Mouse (Mus musculus) MEL (cell line): Measurements from ENCODE around the gene Fdxr. TPM values are rescaled to one million over a fixed set of nuclear protein-coding genes. Genes with fewer than 3 reads are reported as not detected.

Experiments used
- DNase-seq: peaks from one replicate; pipeline ENCODE4 v3.0.0; 2011; ENCODE audit warnings: low read depth, low spot score
- H3K27ac ChIP-seq: 2 replicates; pipeline ENCODE4 v1.5.1; 2012; ENCODE audit warnings: low read depth, mild to moderate bottlenecking, control low read depth, low read length, moderate library complexity; ENCODE audit not compliant: control insufficient read depth
- H3K27me3 ChIP-seq, 2 experiments: fragments of 150-350 bp in 1 of 2; sonication (generic) in 1 of 2; 2 replicates each; pipeline ENCODE4 v1.6.1; 2012; ENCODE audit warnings: low read length in 2 of 2, mild to moderate bottlenecking in 2 of 2, improper control_type of control experiment in 1 of 2, moderate library complexity in 1 of 2; ENCODE audit not compliant: insufficient read depth in 2 of 2, control insufficient read depth in 1 of 2
- H3K36me3 ChIP-seq, 2 experiments: 2 replicates each; pipeline ENCODE4 v1.6.1; 2012 to 2014; ENCODE audit warnings: low read length in 2 of 2, improper control_type of control experiment in 1 of 2, inconsistent platforms in 1 of 2, mild to moderate bottlenecking in 1 of 2; ENCODE audit not compliant: insufficient read depth in 2 of 2, control insufficient read depth in 1 of 2
- H3K4me1 ChIP-seq, 2 experiments: fragments of 150-350 bp in 1 of 2; sonication (generic) in 1 of 2; 2 replicates each; pipeline ENCODE4 v1.6.1; 2012; ENCODE audit warnings: low read length in 2 of 2, improper control_type of control experiment in 1 of 2, mild to moderate bottlenecking in 1 of 2; ENCODE audit not compliant: insufficient read depth in 2 of 2, control insufficient read depth in 1 of 2
- H3K4me3 ChIP-seq, 2 experiments: fragments of 150-350 bp in 1 of 2; sonication (generic) in 1 of 2; 2 replicates each; pipeline ENCODE4 v1.5.1; 2012; ENCODE audit warnings: low read depth in 2 of 2, low read length in 2 of 2, mild to moderate bottlenecking in 2 of 2, moderate library complexity in 2 of 2, control low read depth in 1 of 2, improper control_type of control experiment in 1 of 2; ENCODE audit not compliant: control insufficient read depth in 1 of 2, insufficient read depth in 1 of 2
- H3K79me2 ChIP-seq: 2 replicates; pipeline ENCODE4 v1.6.1; 2012; ENCODE audit warnings: mild to moderate bottlenecking, low read length, moderate library complexity; ENCODE audit not compliant: control insufficient read depth, poor library complexity, insufficient read depth
- H3K9ac ChIP-seq: 2 replicates; pipeline ENCODE4 v1.6.1; 2012; ENCODE audit warnings: low read depth, mild to moderate bottlenecking, control low read depth, low read length, moderate library complexity; ENCODE audit not compliant: control insufficient read depth, poor library complexity, severe bottlenecking
- H3K9me3 ChIP-seq: fragments of 150-350 bp; sonication (generic); replicated peaks from 2 replicates; pipeline ENCODE4 v1.6.1; 2012; ENCODE audit warnings: mild to moderate bottlenecking, low read length, improper control_type of control experiment, moderate library complexity; ENCODE audit not compliant: insufficient read depth
- BHLHE40 ChIP-seq: IDR thresholded peaks from 2 replicates; pipeline ENCODE4 v1.6.1; 2012; ENCODE audit warnings: low read depth, mild to moderate bottlenecking, inconsistent platforms, low read length, improper control_type of control experiment, borderline replicate concordance
- CHD1 ChIP-seq: IDR thresholded peaks from 2 replicates; pipeline ENCODE4 v1.6.1; 2012; ENCODE audit warnings: low read depth, mild to moderate bottlenecking, inconsistent platforms, low read length, improper control_type of control experiment
- CHD2 ChIP-seq: IDR thresholded peaks from 2 replicates; pipeline ENCODE4 v1.6.1; 2011; ENCODE audit warnings: low read length, improper control_type of control experiment
- E2F4 ChIP-seq: IDR thresholded peaks from 2 replicates; pipeline ENCODE4 v1.6.1; 2011; ENCODE audit warnings: low read depth, low read length, improper control_type of control experiment, borderline replicate concordance
- GATA1 ChIP-seq: IDR thresholded peaks from 2 replicates; pipeline ENCODE4 v1.6.1; 2011; ENCODE audit warnings: low read depth, low read length, improper control_type of control experiment
- HCFC1 ChIP-seq: IDR thresholded peaks from 2 replicates; pipeline ENCODE4 v1.6.1; 2012; ENCODE audit warnings: low read depth, mild to moderate bottlenecking, inconsistent platforms, low read length, improper control_type of control experiment, moderate library complexity
- MAZ ChIP-seq: IDR thresholded peaks from 2 replicates; pipeline ENCODE4 v1.6.1; 2012; ENCODE audit warnings: low read depth, mild to moderate bottlenecking, inconsistent platforms, low read length, improper control_type of control experiment
- MXI1 ChIP-seq: IDR thresholded peaks from 2 replicates; pipeline ENCODE4 v1.6.1; 2011; ENCODE audit warnings: mild to moderate bottlenecking, low read depth, low read length, improper control_type of control experiment
- MYB ChIP-seq: IDR thresholded peaks from 2 replicates; pipeline ENCODE4 v1.6.1; 2011; ENCODE audit warnings: mild to moderate bottlenecking, low read depth, low read length, improper control_type of control experiment
- NELFE ChIP-seq: IDR thresholded peaks from 2 replicates; pipeline ENCODE4 v1.6.1; 2011; ENCODE audit warnings: low read depth, low read length, improper control_type of control experiment
- POLR2AphosphoS2 ChIP-seq: IDR thresholded peaks from 2 replicates; pipeline ENCODE4 v1.6.1; 2011; ENCODE audit warnings: low read length, improper control_type of control experiment
- POLR2AphosphoS5 ChIP-seq: IDR thresholded peaks from 2 replicates; pipeline ENCODE4 v1.6.1; 2012; ENCODE audit warnings: low read depth, borderline replicate concordance, mild to moderate bottlenecking, inconsistent platforms, low read length, moderate library complexity, mixed read lengths
- RAD21 ChIP-seq: IDR thresholded peaks from 2 replicates; pipeline ENCODE4 v1.6.1; 2011; ENCODE audit warnings: mild to moderate bottlenecking, low read depth, low read length, improper control_type of control experiment
- SIN3A ChIP-seq: IDR thresholded peaks from 2 replicates; pipeline ENCODE4 v1.6.1; 2012; ENCODE audit warnings: low read length, improper control_type of control experiment, inconsistent platforms
- SMC3 ChIP-seq: IDR thresholded peaks from 2 replicates; pipeline ENCODE4 v1.6.1; 2011; ENCODE audit warnings: low read depth, low read length, improper control_type of control experiment
- TCF12 ChIP-seq: IDR thresholded peaks from 2 replicates; pipeline ENCODE4 v1.6.1; 2014; ENCODE audit warnings: low read depth, mild to moderate bottlenecking, inconsistent platforms, low read length, improper control_type of control experiment, moderate library complexity
- UBTF ChIP-seq: IDR thresholded peaks from 2 replicates; pipeline ENCODE4 v1.6.1; 2012; ENCODE audit warnings: low read depth, mild to moderate bottlenecking, inconsistent platforms, low read length, improper control_type of control experiment, moderate library complexity, borderline replicate concordance; ENCODE audit not compliant: insufficient read depth
- USF1 ChIP-seq: IDR thresholded peaks from 2 replicates; pipeline ENCODE4 v1.6.1; 2014; ENCODE audit warnings: low read depth, mild to moderate bottlenecking, inconsistent platforms, low read length, improper control_type of control experiment, moderate library complexity
- USF2 ChIP-seq, 2 experiments: IDR thresholded peaks; 2 replicates each; pipeline ENCODE4 v1.6.1; 2011 to 2012; ENCODE audit warnings: improper control_type of control experiment in 2 of 2, low read length in 2 of 2, borderline replicate concordance in 1 of 2, inconsistent platforms in 1 of 2, low read depth in 1 of 2, mild to moderate bottlenecking in 1 of 2; ENCODE audit not compliant: insufficient read depth in 1 of 2
- ZC3H11A ChIP-seq: IDR thresholded peaks from 2 replicates; pipeline ENCODE4 v1.6.1; 2012; ENCODE audit warnings: low read depth, mild to moderate bottlenecking, inconsistent platforms, low read length, improper control_type of control experiment
- ZNF384 ChIP-seq: IDR thresholded peaks from 2 replicates; pipeline ENCODE4 v1.6.1; 2012; ENCODE audit warnings: low read depth, mild to moderate bottlenecking, inconsistent platforms, low read length, improper control_type of control experiment
- polyA plus RNA-seq, 2 experiments: library from polyadenylated mRNA; stranded (reverse) in 1 of 2; unstranded in 1 of 2; fragments of >175 nt in 1 of 2; fragments of >200 nt in 1 of 2; gene quantifications; 2 replicates each; pipeline versions ENCODE4 v1.2.1 to v1.2.4; 2012; ENCODE audit warnings: low replicate concordance in 2 of 2, low read depth in 1 of 2; ENCODE audit not compliant: insufficient read length in 2 of 2, insufficient read depth in 1 of 2, missing spikeins in 1 of 2
- total RNA-seq: library from RNA; depleted of rRNA; stranded (reverse); fragments of 300-350 nt; gene quantifications from 2 replicates; pipeline ENCODE4 v1.2.3, GENCODE M21; 2012

Gene Fdxr
- total and polyA plus RNA-seq, 3 experiments: 32.7 to 37.7 TPM; not detected in 1

DNA sequence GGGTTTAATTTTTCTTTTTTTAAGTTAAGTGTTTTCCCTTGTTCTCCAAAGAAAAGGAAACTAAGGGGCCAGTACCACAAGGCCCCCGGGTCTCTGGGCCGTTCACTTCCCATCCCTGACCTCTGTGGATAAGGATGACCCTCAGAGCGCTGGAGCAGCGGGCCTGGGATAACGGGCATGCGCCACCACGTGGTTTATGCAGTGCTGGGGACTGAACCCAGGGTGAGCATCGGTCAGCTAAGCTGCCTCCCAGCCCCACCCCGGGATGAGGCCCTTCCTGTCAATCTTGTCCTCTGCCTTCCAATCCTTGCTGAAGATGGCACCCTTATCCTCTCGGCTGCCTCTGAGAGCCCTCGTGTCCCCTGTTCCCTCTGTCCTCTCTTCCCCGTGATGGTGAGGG lies 49.2 kb downstream of the Fdxr start (continued):
- TF ChIP-seq E2F4 (no peak), HCFC1 (no peak)

DNA sequence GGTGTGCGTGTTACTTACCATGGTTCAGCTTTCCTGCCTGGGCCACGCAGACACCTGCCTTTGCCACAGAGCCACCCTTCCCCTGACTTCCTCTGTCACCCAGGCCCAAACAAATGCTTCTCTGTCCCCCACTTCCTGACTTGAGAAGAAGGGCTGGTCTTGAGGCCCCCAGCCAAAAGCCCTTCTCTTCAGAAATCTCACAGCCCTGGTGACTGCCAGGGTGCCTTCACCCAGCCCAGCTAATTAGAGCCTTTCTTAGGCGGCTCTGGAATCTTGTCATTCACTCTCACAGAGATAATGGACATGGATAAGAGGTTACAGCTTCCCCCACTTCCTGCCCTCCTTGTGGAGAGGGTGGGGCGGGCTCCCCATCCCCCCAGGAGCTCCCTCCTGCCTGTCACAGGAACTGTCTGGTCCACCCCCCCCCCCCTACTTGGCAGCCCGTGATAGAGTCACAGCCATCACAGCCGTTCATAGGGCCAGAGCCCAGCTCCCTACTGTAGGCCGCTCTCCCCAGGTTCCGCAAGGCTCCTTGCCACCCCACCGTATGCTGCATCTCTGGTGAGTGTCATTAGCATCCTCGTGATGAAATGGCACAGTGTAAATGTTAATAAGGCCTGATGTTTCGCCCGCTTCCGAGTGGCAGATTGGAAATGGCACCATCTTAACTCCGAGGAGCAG lies 49.9 kb downstream of the Fdxr start:
- Histone ChIP-seq H3K4me1 (peaks cover 0 to 6% of the 10 kb centered on the region in 2 experiments; a peak in 2 of 4 replicates), H3K27ac (no peak overlapping the region), H3K36me3 (no peaks in the 10 kb centered on the region; a peak in 1 of 4 replicates), H3K27me3 (no peaks in the 10 kb centered on the region), H3K4me3 (no peak overlapping the region), H3K79me2 (no peaks in the 10 kb centered on the region), H3K9me3 (no peaks in the 10 kb centered on the region), H3K9ac (no peak overlapping the region)
- TF ChIP-seq GATA1: no peak
- no peak for TF ChIP-seq ZNF384
- no peak for TF ChIP-seq UBTF
- TF ChIP-seq SMC3: no peak
- TF ChIP-seq USF1: no peak
- TF ChIP-seq POLR2AphosphoS5: no peak
- TF ChIP-seq TCF12: no peak
- no peak for TF ChIP-seq POLR2AphosphoS2
- TF ChIP-seq HCFC1: no peak
- TF ChIP-seq NELFE: no peak
- TF ChIP-seq ZC3H11A: no peak
- no peak for TF ChIP-seq USF2 (IDR thresholded peaks at IDR 0.05; ENCODE audit: borderline replicate concordance in 1 of 2, insufficient read depth in 1 of 2, low read depth in 1 of 2, low read length in 2 of 2)
- TF ChIP-seq RAD21: no peak
- TF ChIP-seq CHD2: no peak
- no peak for TF ChIP-seq MAZ
- TF ChIP-seq SIN3A: no peak
- TF ChIP-seq MYB: no peak
- no peak for TF ChIP-seq MXI1
- no peak for TF ChIP-seq BHLHE40
- TF ChIP-seq CHD1: no peak
- DNase-seq: peak; percentile 25
